Mouse (Mus musculus): ENCODE measurements around the gene Kcmf1. TPM values are rescaled to one million over a fixed set of nuclear protein-coding genes. Genes with fewer than 3 reads are reported as not detected.

Gene Kcmf1
- polyA plus RNA-seq, 1 experiment from 2014 or later, result 52.0 TPM

- no peak for ATAC-seq (ENCODE audit: insufficient number of reproducible peaks, low FRiP score, low TSS enrichment, low read depth)
- no peak for DNase-seq (ENCODE audit: low spot score)
- H3K9ac ChIP-seq (ENCODE audit: low read length), result no peak overlapping the region
- WGBS, result 81% methylated on average over 4 of the region's 4 CpGs
- H3K4me1 ChIP-seq (ENCODE audit: control insufficient read depth, insufficient read depth, low read length), result no peaks in the 10 kb centered on the region
- peaks cover 26% of the 10 kb centered on the region for H3K36me3 ChIP-seq (ENCODE audit: control insufficient read depth, insufficient read depth, low read length)
- H3K27me3 ChIP-seq (ENCODE audit: control insufficient read depth, insufficient read depth, low read length), result no peaks in the 10 kb centered on the region
- H3K9me3 ChIP-seq (ENCODE audit: control insufficient read depth, low read length), result no peaks in the 10 kb centered on the region
- no peak overlapping the region for H3K4me3 ChIP-seq (ENCODE audit: low read depth, low read length)
- no peak overlapping the region for H3K27ac ChIP-seq (replicated peaks; ENCODE audit: low read depth, low read length)
- no peak overlapping the region for H3K4me2 ChIP-seq (ENCODE audit: low read depth, severe bottlenecking)
Observed at GRCm38 (mm10) chr6:72852180-72852579, 47.6 kb downstream of the Kcmf1 start.

- Histone ChIP-seq H3K4me2 (ENCODE audit: low read depth, severe bottlenecking) (no peak overlapping the region), H3K27ac (replicated peaks; ENCODE audit: low read depth, low read length) (no peak overlapping the region), H3K4me3 (ENCODE audit: low read depth, low read length) (no peak overlapping the region), H3K27me3 (ENCODE audit: control insufficient read depth, insufficient read depth, low read length) (no peaks in the 10 kb centered on the region), H3K36me3 (ENCODE audit: control insufficient read depth, insufficient read depth, low read length) (peaks cover 31% of the 10 kb centered on the region), H3K4me1 (ENCODE audit: control insufficient read depth, insufficient read depth, low read length) (no peaks in the 10 kb centered on the region), H3K9ac (ENCODE audit: low read length) (no peak overlapping the region), H3K9me3 (ENCODE audit: control insufficient read depth, low read length) (no peaks in the 10 kb centered on the region)
- DNase-seq (ENCODE audit: low spot score) (peak; percentile 52), ATAC-seq (ENCODE audit: insufficient number of reproducible peaks, low FRiP score, low TSS enrichment, low read depth) (no peak)
- WGBS, result 88% methylated on average over 5 of the region's 5 CpGs
Observed at GRCm38 (mm10) chr6:72851633-72852032, 48.1 kb downstream of the Kcmf1 start.

GRCm38 (mm10) chr6:72841986-72842502, 57.7 kb downstream of the Kcmf1 start:
- Histone ChIP-seq H3K4me1 (ENCODE audit: control insufficient read depth, insufficient read depth, low read length) (no peaks in the 10 kb centered on the region), H3K27me3 (ENCODE audit: control insufficient read depth, insufficient read depth, low read length) (no peaks in the 10 kb centered on the region), H3K4me2 (ENCODE audit: low read depth, severe bottlenecking) (no peak overlapping the region), H3K27ac (replicated peaks; ENCODE audit: low read depth, low read length) (no peak overlapping the region), H3K9ac (ENCODE audit: low read length) (no peak overlapping the region), H3K9me3 (ENCODE audit: control insufficient read depth, low read length) (no peaks in the 10 kb centered on the region), H3K36me3 (ENCODE audit: control insufficient read depth, insufficient read depth, low read length) (peaks cover 12% of the 10 kb centered on the region), H3K4me3 (ENCODE audit: low read depth, low read length) (no peak overlapping the region)
- 90% methylated on average over 7 of the region's 7 CpGs for WGBS
- no peak for ATAC-seq (ENCODE audit: insufficient number of reproducible peaks, low FRiP score, low TSS enrichment, low read depth)
- DNase-seq (ENCODE audit: low spot score), result no peak

DNA sequence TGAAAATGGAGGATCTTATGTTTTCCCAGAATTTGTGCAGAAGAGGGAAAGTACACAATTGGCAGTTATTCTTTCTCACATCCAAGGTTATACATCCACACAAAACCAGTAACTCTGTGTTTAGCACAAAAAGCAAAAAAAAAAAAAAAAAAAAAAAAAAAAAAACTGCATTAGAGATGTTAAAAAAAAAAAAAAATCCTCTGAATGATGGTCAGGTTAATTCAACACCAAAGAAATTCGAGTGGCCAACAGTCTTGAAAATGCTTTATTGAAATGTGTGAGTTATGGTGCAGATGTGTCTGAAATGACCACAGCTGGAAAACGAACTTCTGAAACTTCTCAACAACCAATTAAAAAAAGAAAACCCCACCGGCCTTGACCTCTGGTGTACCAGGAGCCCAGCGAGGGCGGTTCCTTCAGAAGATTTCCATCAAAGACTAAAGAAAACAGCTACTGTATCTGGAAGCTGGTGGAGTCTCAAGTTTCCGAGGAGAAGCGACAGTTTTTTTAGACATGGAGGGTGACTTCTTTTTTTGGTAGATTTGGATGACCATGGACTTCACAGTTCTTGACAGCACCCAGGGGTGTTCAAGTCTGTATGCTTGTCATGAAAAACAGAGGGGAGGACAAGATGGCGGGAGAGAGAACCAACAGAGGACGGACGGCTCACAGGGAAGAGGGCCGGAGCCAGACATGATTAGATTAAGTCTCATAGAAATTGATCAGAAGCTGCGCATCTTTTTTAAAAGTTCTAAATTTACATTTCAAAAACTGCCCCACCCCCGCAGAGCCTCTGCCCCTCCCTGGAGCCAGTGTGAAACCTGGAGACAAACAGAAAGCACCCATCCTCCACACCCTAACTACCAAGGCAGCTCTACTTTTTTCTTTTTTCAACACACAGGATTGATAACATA, 58.7 kb downstream of the Kcmf1 start:
- WGBS, result 88% methylated on average over 13 of the region's 13 CpGs
- no peak overlapping the region for H3K4me2 ChIP-seq (ENCODE audit: low read depth, severe bottlenecking)
- H3K4me3 ChIP-seq (ENCODE audit: low read depth, low read length), result no peak overlapping the region
- peaks cover 8% of the 10 kb centered on the region for H3K36me3 ChIP-seq (ENCODE audit: control insufficient read depth, insufficient read depth, low read length)
- H3K27me3 ChIP-seq (ENCODE audit: control insufficient read depth, insufficient read depth, low read length), result no peaks in the 10 kb centered on the region
- H3K9me3 ChIP-seq (ENCODE audit: control insufficient read depth, low read length), result no peaks in the 10 kb centered on the region
- no peak overlapping the region for H3K27ac ChIP-seq (replicated peaks; ENCODE audit: low read depth, low read length)
- DNase-seq (ENCODE audit: low spot score) (no peak), ATAC-seq (ENCODE audit: insufficient number of reproducible peaks, low FRiP score, low TSS enrichment, low read depth) (no peak)
- H3K4me1 ChIP-seq (ENCODE audit: control insufficient read depth, insufficient read depth, low read length), result no peaks in the 10 kb centered on the region
- no peak overlapping the region for H3K9ac ChIP-seq (ENCODE audit: low read length)

DNA sequence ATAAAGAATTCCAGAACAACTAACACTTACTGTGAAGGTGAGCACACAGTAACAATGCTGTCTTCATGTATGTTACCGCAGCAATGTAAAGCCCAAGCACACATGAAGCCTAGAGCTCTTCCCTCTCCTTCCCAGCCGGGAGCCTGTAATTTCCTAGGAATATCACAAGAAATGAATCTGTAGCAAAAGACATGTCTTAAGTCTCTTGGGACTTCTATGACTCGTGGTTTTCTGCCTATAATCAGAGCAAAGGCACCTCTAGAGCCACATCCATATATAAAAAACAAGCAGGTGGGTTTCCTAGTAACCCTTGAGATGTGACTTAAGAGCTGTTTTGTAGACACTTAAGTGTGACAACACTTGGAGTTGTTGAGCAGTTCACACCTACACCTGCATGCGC, 62.0 kb downstream of the Kcmf1 start:
- Histone ChIP-seq H3K9ac (ENCODE audit: low read length) (no peak overlapping the region), H3K9me3 (ENCODE audit: control insufficient read depth, low read length) (no peaks in the 10 kb centered on the region), H3K27me3 (ENCODE audit: control insufficient read depth, insufficient read depth, low read length) (no peaks in the 10 kb centered on the region), H3K27ac (replicated peaks; ENCODE audit: low read depth, low read length) (no peak overlapping the region), H3K36me3 (ENCODE audit: control insufficient read depth, insufficient read depth, low read length) (peaks cover 3% of the 10 kb centered on the region), H3K4me1 (ENCODE audit: control insufficient read depth, insufficient read depth, low read length) (no peaks in the 10 kb centered on the region), H3K4me3 (ENCODE audit: low read depth, low read length) (no peak overlapping the region), H3K4me2 (ENCODE audit: low read depth, severe bottlenecking) (no peak overlapping the region)
- 87% methylated on average over 4 of the region's 4 CpGs for WGBS
- DNase-seq (ENCODE audit: low spot score) (no peak), ATAC-seq (ENCODE audit: insufficient number of reproducible peaks, low FRiP score, low TSS enrichment, low read depth) (no peak)

DNA sequence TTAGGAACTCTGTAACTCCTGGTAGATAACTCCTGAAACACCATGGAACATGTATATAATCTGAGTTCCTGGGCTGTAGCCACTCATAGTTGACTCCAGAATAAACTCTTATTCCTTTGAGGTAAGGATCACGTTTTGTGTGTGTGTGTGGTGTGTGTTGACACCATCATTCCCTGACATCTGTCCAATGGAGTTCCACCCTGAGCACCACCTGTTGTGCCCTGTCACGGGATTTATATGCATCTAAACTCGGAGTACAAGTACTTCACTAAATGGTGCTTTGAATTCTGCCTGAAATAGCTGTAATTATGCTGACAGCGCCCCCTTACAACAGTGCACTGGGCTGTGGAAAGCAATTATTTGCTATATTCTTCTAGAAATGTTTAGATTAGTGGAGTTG, 65.3 kb downstream of the Kcmf1 start:
- H3K4me2 ChIP-seq (ENCODE audit: low read depth, severe bottlenecking), result no peak overlapping the region
- peaks cover under 1% of the 10 kb centered on the region for H3K36me3 ChIP-seq (ENCODE audit: control insufficient read depth, insufficient read depth, low read length)
- DNase-seq (ENCODE audit: low spot score), result no peak
- H3K9ac ChIP-seq (ENCODE audit: low read length), result no peak overlapping the region
- no peaks in the 10 kb centered on the region for H3K4me1 ChIP-seq (ENCODE audit: control insufficient read depth, insufficient read depth, low read length)
- no peaks in the 10 kb centered on the region for H3K9me3 ChIP-seq (ENCODE audit: control insufficient read depth, low read length)
- 74% methylated on average over 4 of the region's 4 CpGs for WGBS
- no peak for ATAC-seq (ENCODE audit: insufficient number of reproducible peaks, low FRiP score, low TSS enrichment, low read depth)
- H3K4me3 ChIP-seq (ENCODE audit: low read depth, low read length), result no peak overlapping the region
- H3K27ac ChIP-seq (replicated peaks; ENCODE audit: low read depth, low read length), result no peak overlapping the region
- H3K27me3 ChIP-seq (ENCODE audit: control insufficient read depth, insufficient read depth, low read length), result no peaks in the 10 kb centered on the region

DNA sequence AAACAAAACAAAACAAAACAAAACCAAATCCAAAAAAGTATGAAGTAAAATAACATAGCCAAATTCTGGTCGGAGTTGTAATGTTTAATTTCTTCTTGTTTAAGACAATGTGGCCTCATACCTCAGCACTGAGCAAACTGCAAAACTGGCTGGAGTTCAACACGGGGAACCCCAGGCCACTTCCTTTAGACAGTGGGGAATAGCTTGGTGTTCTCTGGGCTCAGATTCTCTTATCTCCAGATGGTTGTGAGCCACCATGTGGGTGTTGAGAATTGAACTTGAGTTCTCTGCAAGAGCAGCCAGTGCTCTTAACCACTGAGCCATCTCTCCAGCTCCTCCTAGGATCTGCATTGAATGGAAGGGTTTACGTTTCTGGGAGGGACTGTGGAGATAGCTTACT, 67.9 kb downstream of the Kcmf1 start:
- Histone ChIP-seq H3K9ac (ENCODE audit: low read length) (no peak overlapping the region), H3K27me3 (ENCODE audit: control insufficient read depth, insufficient read depth, low read length) (no peaks in the 10 kb centered on the region), H3K4me3 (ENCODE audit: low read depth, low read length) (no peak overlapping the region), H3K36me3 (ENCODE audit: control insufficient read depth, insufficient read depth, low read length) (no peaks in the 10 kb centered on the region), H3K9me3 (ENCODE audit: control insufficient read depth, low read length) (no peaks in the 10 kb centered on the region; the same call in 1 of the 2 replicates), H3K4me1 (ENCODE audit: control insufficient read depth, insufficient read depth, low read length) (no peaks in the 10 kb centered on the region), H3K4me2 (ENCODE audit: low read depth, severe bottlenecking) (no peak overlapping the region), H3K27ac (replicated peaks; ENCODE audit: low read depth, low read length) (no peak overlapping the region)
- 64% methylated on average over 3 of the region's 3 CpGs for WGBS
- no peak for DNase-seq (ENCODE audit: low spot score)
- no peak for ATAC-seq (ENCODE audit: insufficient number of reproducible peaks, low FRiP score, low TSS enrichment, low read depth)

GRCm38 (mm10) chr6:72831276-72831675, 68.5 kb downstream of the Kcmf1 start:
- Histone ChIP-seq H3K9me3 (ENCODE audit: control insufficient read depth, low read length) (no peaks in the 10 kb centered on the region; the same call in 1 of the 2 replicates), H3K4me1 (ENCODE audit: control insufficient read depth, insufficient read depth, low read length) (no peaks in the 10 kb centered on the region), H3K4me2 (ENCODE audit: low read depth, severe bottlenecking) (no peak overlapping the region), H3K27ac (replicated peaks; ENCODE audit: low read depth, low read length) (no peak overlapping the region), H3K9ac (ENCODE audit: low read length) (no peak overlapping the region), H3K36me3 (ENCODE audit: control insufficient read depth, insufficient read depth, low read length) (no peaks in the 10 kb centered on the region), H3K4me3 (ENCODE audit: low read depth, low read length) (no peak overlapping the region), H3K27me3 (ENCODE audit: control insufficient read depth, insufficient read depth, low read length) (no peaks in the 10 kb centered on the region)
- 18% methylated on average over 3 of the region's 3 CpGs for WGBS
- DNase-seq (ENCODE audit: low spot score) (peak; percentile 91), ATAC-seq (ENCODE audit: insufficient number of reproducible peaks, low FRiP score, low TSS enrichment, low read depth) (peak; percentile 22; the same call in 1 of the 2 replicates)

Measured in limb, embryonic 11.5 days (tissue).